Mouse (Mus musculus) left cerebral cortex, postnatal 14 days (tissue): ENCODE data around the gene Gm20388. TPM values are rescaled to one million over a fixed set of nuclear protein-coding genes. Genes with fewer than 3 reads are reported as not detected.

ENCODE experiments used
- DNase-seq, 2 experiments: peaks; one replicate each; pipeline ENCODE4 v3.0.0; 2021 to 2022; ENCODE audit warnings: low spot score in 2 of 2, mixed read lengths in 1 of 2
- intact Hi-C: fragments of 180-260 bp; cut with DNase I; formaldehyde crosslinking; loops from one replicate; pipeline ENCODE4 v1.15.1; 2025
- total RNA-seq, 2 experiments: library from RNA; stranded (reverse); gene quantifications; 2 replicates each; pipeline ENCODE4 v1.2.3; 2021

Gene Gm20388
- total RNA-seq, 2 experiments from 2014 or later = 2.8 to 7.3 TPM

- no peak for DNase-seq
- intact Hi-C loops = no loop called here
Measured at GRCm38 (mm10) chr8:124304141-124304540, 4393.5 kb downstream of the Gm20388 start.

DNA sequence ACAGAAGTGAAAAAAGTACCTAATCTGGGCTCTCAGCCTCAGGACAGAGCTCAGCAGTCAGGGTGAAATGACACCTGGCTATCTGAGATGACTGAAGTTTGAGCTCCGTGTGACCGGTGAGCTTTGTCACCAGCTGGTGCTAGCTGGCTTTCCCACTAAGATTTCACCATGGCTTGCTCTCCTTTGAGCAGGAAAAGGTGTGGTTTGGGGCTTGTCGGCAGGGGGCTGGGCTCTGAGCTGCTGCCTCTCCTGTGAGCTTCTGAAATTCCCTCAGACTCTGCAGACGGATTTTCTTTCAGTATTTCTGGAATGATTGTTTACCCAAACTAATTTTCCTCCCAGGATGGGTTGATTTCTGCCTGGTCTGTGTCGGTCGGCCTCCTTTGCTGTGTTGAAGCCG, 4395.9 kb downstream of the Gm20388 start:
- intact Hi-C loops = no loop called here
- DNase-seq = no peak

GRCm38 (mm10) chr8:124307700-124308099, 4397.1 kb downstream of the Gm20388 start:
- no peak for DNase-seq
- intact Hi-C loops = no loop called here

- DNase-seq = no peak
- intact Hi-C loops = no loop called here
Measured at GRCm38 (mm10) chr8:124310509-124310908, 4399.9 kb downstream of the Gm20388 start.

- DNase-seq = no peak
- intact Hi-C loops = no loop called here
Measured at GRCm38 (mm10) chr8:124311111-124311510, 4400.5 kb downstream of the Gm20388 start.

GRCm38 (mm10) chr8:124311723-124312122, 4401.1 kb downstream of the Gm20388 start:
- intact Hi-C loops = no loop called here
- no peak for DNase-seq

DNA sequence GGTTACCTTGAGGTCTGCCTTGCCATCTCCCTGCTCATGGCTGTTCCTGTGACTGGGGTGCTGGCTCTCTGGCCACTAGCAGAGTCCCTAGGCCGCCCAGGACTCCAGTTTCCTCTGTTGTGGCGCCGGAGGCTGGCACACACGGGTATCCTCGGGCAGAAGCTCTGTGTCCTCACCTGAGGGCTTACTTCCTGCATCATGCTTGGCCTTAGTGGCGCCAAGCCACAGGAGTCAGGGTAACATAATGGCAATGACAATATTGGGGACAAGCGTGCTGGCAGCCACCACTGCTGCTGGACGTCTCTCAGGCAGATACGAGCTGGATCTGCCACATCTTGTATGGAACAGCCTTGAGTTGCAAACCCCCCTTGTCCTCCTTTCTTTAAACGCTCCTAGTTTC, 4401.6 kb downstream of the Gm20388 start:
- no peak for DNase-seq
- intact Hi-C loops = no loop called here

DNA sequence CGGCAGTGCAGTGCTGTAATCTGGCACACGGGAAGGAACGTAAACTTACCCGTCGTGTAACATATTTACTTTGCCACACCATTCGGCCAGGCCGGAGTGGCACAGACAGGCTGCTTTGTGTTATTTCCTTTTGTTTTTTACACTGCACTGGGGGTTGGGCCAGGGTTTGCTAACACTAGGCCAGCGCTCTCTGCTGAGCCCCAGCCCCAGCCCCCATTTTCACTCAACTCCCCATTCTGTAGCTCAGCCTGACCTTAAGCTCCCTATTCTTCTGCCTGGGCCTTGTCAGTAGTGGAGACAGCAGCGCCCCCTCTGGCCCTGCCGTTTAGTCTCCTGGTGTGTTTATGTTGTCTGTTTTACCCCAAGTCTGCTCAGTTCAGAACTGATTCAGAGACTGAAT, 4404.2 kb downstream of the Gm20388 start:
- DNase-seq = peak in 1 of 2 experiments; percentile 48
- intact Hi-C loops = no loop called here

- no peak for DNase-seq
- intact Hi-C loops = no loop called here
Measured at GRCm38 (mm10) chr8:124316466-124317136, 4406.0 kb downstream of the Gm20388 start.

- no peak for DNase-seq
- intact Hi-C loops = no loop called here
Measured at GRCm38 (mm10) chr8:124317191-124317682, 4406.6 kb downstream of the Gm20388 start.

- no peak for DNase-seq
- intact Hi-C loops = no loop called here
Measured at GRCm38 (mm10) chr8:124317821-124318220, 4407.2 kb downstream of the Gm20388 start.

GRCm38 (mm10) chr8:124318612-124319315, 4408.1 kb downstream of the Gm20388 start:
- peak in 1 of 2 experiments; percentile 48 for DNase-seq
- intact Hi-C loops = no loop called here

DNA sequence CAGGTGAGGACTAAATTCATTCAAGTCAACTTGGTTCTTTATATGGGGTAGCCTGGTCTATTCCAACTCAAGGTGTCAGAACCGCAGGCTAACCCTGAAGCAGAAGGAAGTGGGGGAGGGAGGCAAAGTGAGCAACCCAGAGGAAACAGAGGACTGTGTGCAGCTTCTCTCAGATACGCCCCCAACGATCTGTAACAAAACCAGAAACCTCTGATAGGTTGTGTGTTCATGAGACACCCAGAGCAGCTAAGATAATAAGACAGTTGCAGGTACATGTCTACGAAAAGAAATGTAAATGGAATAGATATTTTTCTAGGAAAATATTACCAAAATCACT, 4408.6 kb downstream of the Gm20388 start:
- DNase-seq = no peak
- intact Hi-C loops = no loop called here

GRCm38 (mm10) chr8:124321227-124321840, 4410.7 kb downstream of the Gm20388 start:
- intact Hi-C loops = loop anchor here (5.0 kb wide), 1 partner anchor 89 kb away; the partner anchor contains the start of gene Galnt2
- peak in 1 of 2 experiments; percentile 33 for DNase-seq

DNA sequence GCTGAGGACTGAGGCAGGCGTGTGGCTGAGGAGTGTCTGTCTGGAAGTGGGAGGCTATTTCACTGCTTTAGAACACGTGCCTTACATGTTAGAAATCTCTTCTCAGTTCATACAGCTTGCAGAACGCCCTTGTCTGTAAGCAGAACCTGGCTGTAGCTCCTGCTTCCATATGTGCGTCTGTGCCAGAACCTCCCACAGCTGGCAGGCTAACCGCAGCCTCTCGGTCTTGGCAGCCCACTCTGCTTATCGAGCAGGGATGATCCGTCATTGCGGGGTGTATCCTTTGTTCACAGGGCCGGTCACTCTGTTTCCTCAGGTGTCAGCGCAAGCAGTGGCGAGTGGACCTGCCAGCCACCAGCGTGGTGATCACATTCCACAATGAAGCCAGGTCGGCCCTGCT, 4412.7 kb downstream of the Gm20388 start:
- intact Hi-C loops = loop anchor here (5.0 kb wide), 1 partner anchor 91 kb away; the partner anchor contains the start of gene Galnt2
- peak; percentile 31 to 49 for DNase-seq

- intact Hi-C loops = no loop called here
- DNase-seq = no peak
Measured at GRCm38 (mm10) chr8:124328259-124328658, 4417.6 kb downstream of the Gm20388 start.

DNA sequence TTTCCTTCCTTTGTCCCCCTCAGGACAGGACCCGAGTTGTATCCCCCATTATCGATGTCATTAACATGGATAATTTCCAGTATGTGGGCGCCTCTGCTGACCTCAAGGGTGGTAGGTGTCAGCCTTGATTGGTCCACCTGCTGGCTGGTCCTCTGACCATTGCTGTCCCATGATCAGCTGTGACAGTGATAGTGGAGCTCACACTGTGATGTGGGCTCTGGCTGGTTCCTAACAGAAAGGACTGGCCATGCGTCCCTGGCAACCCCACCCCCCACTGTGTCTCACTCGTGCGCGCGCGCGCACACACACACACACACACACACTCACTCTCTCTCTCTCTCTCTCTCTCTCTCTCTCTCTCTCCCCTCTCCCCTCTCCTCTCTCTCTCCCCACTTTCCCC, 4419.0 kb downstream of the Gm20388 start:
- no peak for DNase-seq
- intact Hi-C loops = no loop called here

DNA sequence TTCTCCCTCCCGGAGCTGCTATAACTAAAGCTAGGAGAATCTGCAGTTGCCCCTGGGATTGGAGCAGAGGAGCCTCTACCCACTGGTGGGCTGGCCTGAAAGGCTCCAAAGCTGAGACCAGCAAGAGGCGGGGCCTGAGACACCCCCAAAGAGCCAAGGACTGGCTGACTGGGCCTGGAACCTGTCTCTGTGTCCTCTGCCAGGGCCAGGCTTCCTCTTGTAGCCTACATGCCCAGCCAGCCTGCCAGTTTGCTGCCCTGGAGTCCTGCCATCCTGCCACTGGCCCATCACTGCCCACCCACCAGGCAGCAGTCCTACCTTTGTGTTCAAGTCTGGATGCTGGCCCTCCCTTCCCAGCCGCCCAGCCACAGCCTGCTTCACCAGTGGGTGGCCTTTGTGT, 4419.8 kb downstream of the Gm20388 start:
- peak; percentile 34 for DNase-seq
- intact Hi-C loops = no loop called here

DNA sequence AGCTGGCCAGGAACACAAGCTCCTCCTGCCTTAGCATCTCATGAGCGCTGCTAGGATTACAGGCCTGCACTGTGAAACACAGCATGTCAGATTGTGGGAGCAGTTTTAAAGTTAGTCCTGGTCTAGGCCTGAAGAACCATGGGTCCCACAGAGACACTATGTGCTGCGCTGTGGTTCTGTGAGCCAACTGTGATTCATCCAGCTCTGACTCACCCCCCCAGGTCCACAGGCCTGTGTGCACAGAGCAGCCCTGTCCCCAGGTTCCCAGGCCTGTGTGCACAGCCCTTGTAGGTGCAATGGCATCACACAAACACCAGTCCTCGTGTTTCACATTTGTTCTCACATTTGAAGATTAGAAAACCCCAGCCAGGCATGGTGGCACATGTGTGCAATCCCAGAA, 4420.5 kb downstream of the Gm20388 start:
- intact Hi-C loops = no loop called here
- no peak for DNase-seq

- no peak for DNase-seq
- intact Hi-C loops = no loop called here
Measured at GRCm38 (mm10) chr8:124331706-124332105, 4421.1 kb downstream of the Gm20388 start.
